Comparison of ENCODE assay signal across 8 mouse cellular contexts in the genomic region with DNA sequence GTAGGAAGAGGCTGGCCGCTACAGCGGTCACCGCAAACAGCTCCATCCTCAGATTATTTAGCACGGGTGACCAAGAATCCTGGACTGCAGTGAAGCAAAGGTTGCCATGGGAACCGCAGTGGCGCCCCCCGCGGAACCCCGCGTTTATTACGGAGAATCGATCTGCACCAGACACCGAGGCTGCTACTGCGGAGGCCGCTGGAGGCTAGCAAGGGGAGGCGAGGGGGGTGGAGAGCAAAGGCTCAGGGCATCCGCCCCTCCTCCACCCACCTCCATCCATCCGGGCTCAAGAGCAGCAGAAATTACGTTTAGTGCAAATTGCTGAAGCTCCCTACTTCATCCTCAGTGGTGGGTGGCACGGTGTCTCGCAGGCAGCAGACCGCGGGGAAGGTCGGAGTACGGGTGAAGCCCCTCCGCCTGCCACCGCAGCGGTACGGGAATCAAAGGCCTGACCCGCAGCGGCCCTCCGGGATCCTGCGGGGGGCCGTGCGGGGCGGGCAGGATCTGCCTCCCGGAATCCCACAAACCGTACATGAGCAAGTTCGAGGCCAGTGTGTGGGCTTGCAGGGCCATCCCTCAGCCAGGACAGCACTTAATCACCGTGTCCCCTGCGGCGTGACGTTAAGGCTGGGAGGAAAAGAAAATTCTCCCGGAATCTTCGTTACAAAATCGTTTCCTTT.
DNase-seq lines count a peak whose midpoint lies in the region; ATAC-seq and TF ChIP-seq lines count a peak whose summit lies in the region.

No protein-coding gene starts in this region.

- no peak overlapping the region for H3K9ac ChIP-seq in intestine, postnatal 0 days (ENCODE audit: low read depth, low read length)
- peak overlapping the region; percentile 52; the same call in 1 of the 2 replicates for H3K9ac ChIP-seq in limb, embryonic 12.5 days (replicated peaks)
- peak overlapping the region; percentile 51 for H3K9ac ChIP-seq in midbrain, embryonic 14.5 days (replicated peaks; ENCODE audit: low read length)
- peak overlapping the region; percentile 13 for H3K9ac ChIP-seq in stomach, embryonic 16.5 days (ENCODE audit: low read length)

- under 1% methylated on average over 46 of the region's 46 CpGs for WGBS in kidney, adult 2 months
- WGBS in intestine, postnatal 0 days, result 2% methylated on average over 46 of the region's 46 CpGs
- under 1% methylated on average over 46 of the region's 46 CpGs for WGBS in limb, embryonic 12.5 days
- WGBS in midbrain, embryonic 14.5 days, result under 1% methylated on average over 46 of the region's 46 CpGs
- under 1% methylated on average over 46 of the region's 46 CpGs for WGBS in stomach, embryonic 16.5 days

- H3K4me1 ChIP-seq in kidney, adult 2 months (ENCODE audit: control insufficient read depth, insufficient read depth, low read length), result peaks cover 3% of the 10 kb centered on the region; the same call in 1 of the 2 replicates
- H3K4me1 ChIP-seq in intestine, postnatal 0 days (replicated peaks; ENCODE audit: control insufficient read depth, insufficient read depth, low read length), result no peaks in the 10 kb centered on the region
- H3K4me1 ChIP-seq in limb, embryonic 12.5 days (replicated peaks), result peaks cover 23% of the 10 kb centered on the region
- peaks cover 45% of the 10 kb centered on the region for H3K4me1 ChIP-seq in midbrain, embryonic 14.5 days (ENCODE audit: control insufficient read depth, insufficient read depth, low read length)
- peaks cover 16% of the 10 kb centered on the region for H3K4me1 ChIP-seq in stomach, embryonic 16.5 days (ENCODE audit: control insufficient read depth, insufficient read depth, low read length)

- TF ChIP-seq CTCF in kidney, adult 2 months (conservative IDR thresholded peaks at IDR 0.05; ENCODE audit: insufficient read depth, insufficient read length, low read depth, low read length), result no peak
- no peak; the same call in 1 of the 2 replicates for TF ChIP-seq CTCF in intestine, postnatal 0 days (IDR thresholded peaks at IDR 0.05; ENCODE audit: low read depth)

- H3K27ac ChIP-seq in kidney, adult 2 months (ENCODE audit: insufficient read depth, low read depth, low read length), result no peak overlapping the region
- no peak overlapping the region for H3K27ac ChIP-seq in intestine, postnatal 0 days (ENCODE audit: low read depth, low read length)
- H3K27ac ChIP-seq in limb, embryonic 12.5 days, result no peak overlapping the region
- peak overlapping the region; percentile 81 for H3K27ac ChIP-seq in midbrain, embryonic 14.5 days (replicated peaks; ENCODE audit: low read depth, low read length)
- H3K27ac ChIP-seq in stomach, embryonic 16.5 days (ENCODE audit: low read length), result no peak overlapping the region

- no peaks in the 10 kb centered on the region for H3K9me3 ChIP-seq in intestine, postnatal 0 days (ENCODE audit: control insufficient read depth)
- no peaks in the 10 kb centered on the region for H3K9me3 ChIP-seq in limb, embryonic 12.5 days
- no peaks in the 10 kb centered on the region for H3K9me3 ChIP-seq in midbrain, embryonic 14.5 days (ENCODE audit: control insufficient read depth, low read length)
- H3K9me3 ChIP-seq in stomach, embryonic 16.5 days (replicated peaks; ENCODE audit: control insufficient read depth, low read length), result no peaks in the 10 kb centered on the region

- no peak for DNase-seq in kidney, adult 2 months
- DNase-seq in kidney, adult 11 months, result no peak
- DNase-seq in cerebellum, postnatal 10 days, result peak; percentile 89 to 92
- DNase-seq in frontal cortex, postnatal 14 days (ENCODE audit: low spot score in 2 of 2), result peak; percentile 65 to 67
- peak; percentile 90 for DNase-seq in midbrain, embryonic 14.5 days

- peaks cover 7% of the 10 kb centered on the region for H3K27me3 ChIP-seq in kidney, adult 2 months (replicated peaks; ENCODE audit: control insufficient read depth, insufficient read depth, low read length)
- peaks cover 39% of the 10 kb centered on the region for H3K27me3 ChIP-seq in intestine, postnatal 0 days (replicated peaks; ENCODE audit: control insufficient read depth, insufficient read depth, low read length)
- H3K27me3 ChIP-seq in limb, embryonic 12.5 days, result peaks cover 84% of the 10 kb centered on the region
- H3K27me3 ChIP-seq in midbrain, embryonic 14.5 days (ENCODE audit: control insufficient read depth, insufficient read depth, low read length), result no peaks in the 10 kb centered on the region; the same call in 1 of the 2 replicates
- peaks cover 35% of the 10 kb centered on the region for H3K27me3 ChIP-seq in stomach, embryonic 16.5 days (ENCODE audit: control insufficient read depth, insufficient read depth, low read length)

- H3K36me3 ChIP-seq in kidney, adult 2 months (ENCODE audit: control insufficient read depth, insufficient read depth, low read length), result no peaks in the 10 kb centered on the region
- no peaks in the 10 kb centered on the region for H3K36me3 ChIP-seq in intestine, postnatal 0 days (ENCODE audit: control insufficient read depth, insufficient read depth)
- H3K36me3 ChIP-seq in limb, embryonic 12.5 days, result no peaks in the 10 kb centered on the region
- H3K36me3 ChIP-seq in midbrain, embryonic 14.5 days (ENCODE audit: control insufficient read depth, insufficient read depth, low read length), result no peaks in the 10 kb centered on the region
- no peaks in the 10 kb centered on the region for H3K36me3 ChIP-seq in stomach, embryonic 16.5 days (ENCODE audit: control insufficient read depth, insufficient read depth, low read length)

- no peak for ATAC-seq in intestine, postnatal 0 days
- peak; percentile 33; the same call in 1 of the 2 replicates for ATAC-seq in limb, embryonic 12.5 days (ENCODE audit: insufficient number of reproducible peaks, insufficient read depth, low FRiP score, low TSS enrichment, low read depth)
- peak; percentile 89 for ATAC-seq in midbrain, embryonic 14.5 days (ENCODE audit: low FRiP score, low TSS enrichment)
- peak; percentile 37; the same call in 1 of the 2 replicates for ATAC-seq in stomach, embryonic 16.5 days (ENCODE audit: insufficient read depth, low FRiP score)

- H3K4me2 ChIP-seq in intestine, postnatal 0 days (replicated peaks; ENCODE audit: low read depth), result peak overlapping the region; percentile 70
- peak overlapping the region; percentile 74 for H3K4me2 ChIP-seq in limb, embryonic 12.5 days
- peak overlapping the region; percentile 67 for H3K4me2 ChIP-seq in midbrain, embryonic 14.5 days (ENCODE audit: low read length)
- H3K4me2 ChIP-seq in stomach, embryonic 16.5 days (ENCODE audit: low read depth, low read length), result peak overlapping the region; percentile 57

- H3K4me3 ChIP-seq in kidney, adult 2 months (ENCODE audit: insufficient read depth, low read depth, low read length), result peak overlapping the region; percentile 24
- H3K4me3 ChIP-seq in intestine, postnatal 0 days (ENCODE audit: low read depth, low read length), result peak overlapping the region; percentile 40
- H3K4me3 ChIP-seq in limb, embryonic 12.5 days (replicated peaks), result peak overlapping the region; percentile 44
- peak overlapping the region; percentile 34 for H3K4me3 ChIP-seq in midbrain, embryonic 14.5 days (replicated peaks; ENCODE audit: low read depth, low read length)
- peak overlapping the region; percentile 47 for H3K4me3 ChIP-seq in stomach, embryonic 16.5 days (replicated peaks; ENCODE audit: low read length)

- no peak for TF ChIP-seq POLR2A in kidney, adult 2 months (IDR thresholded peaks at IDR 0.05; ENCODE audit: low read depth, low read length)

Comparison
In these comparisons a context has a peak if more than half of its experiments do, and no peak if none do; other contexts are left out.
1. DNase-seq: peak in cerebellum, postnatal 10 days (2 of 2), frontal cortex, postnatal 14 days (2 of 2) and midbrain, embryonic 14.5 days (single experiment); none in kidney, adult 2 months (single experiment) and kidney, adult 11 months (single experiment).
2. Peak in every context shown above with its lines, with median percentiles within 50 percentile points of each other: H3K4me3 ChIP-seq and H3K4me2 ChIP-seq.